Mouse (Mus musculus) CH12.LX (cell line): ENCODE results near the gene Dpagt1. TPM values are rescaled to one million over a fixed set of nuclear protein-coding genes. Genes with fewer than 3 reads are reported as not detected.
A peak's percentile ranks its signal among the peaks of the same experiment; 100 is the strongest.

Experiments
- DNase-seq: peaks from one replicate; pipeline ENCODE4 v3.0.0-alpha.2; 2013; ENCODE audit errors: extremely low read depth
- H3K27ac ChIP-seq: 2 replicates; pipeline ENCODE4 v1.5.1; 2012; ENCODE audit warnings: low read depth, mild to moderate bottlenecking, control low read depth, moderate library complexity; ENCODE audit not compliant: insufficient read depth
- H3K27me3 ChIP-seq: replicated peaks from 2 replicates; pipeline ENCODE3; 2012; ENCODE audit warnings: inconsistent platforms
- H3K36me3 ChIP-seq, 2 experiments: replicated peaks in 1 of 2; 2 replicates each; pipeline versions ENCODE3 to v1.6.1; 2012; ENCODE audit warnings: inconsistent platforms in 1 of 2, low read length in 1 of 2, mild to moderate bottlenecking in 1 of 2, mixed read lengths in 1 of 2, moderate library complexity in 1 of 2; ENCODE audit not compliant: control insufficient read depth in 1 of 2, insufficient read depth in 1 of 2
- H3K4me1 ChIP-seq, 2 experiments: 2 replicates each; pipeline ENCODE4 v1.6.1; 2012; ENCODE audit warnings: inconsistent platforms in 1 of 2, moderate library complexity in 1 of 2; ENCODE audit not compliant: insufficient read depth in 2 of 2, control insufficient read depth in 1 of 2
- H3K4me2 ChIP-seq: 2 replicates; pipeline ENCODE4 v1.6.1; 2012; ENCODE audit warnings: low read depth, mild to moderate bottlenecking, control low read depth; ENCODE audit not compliant: poor library complexity, insufficient read depth, severe bottlenecking
- H3K4me3 ChIP-seq, 3 experiments: fragments of 150-350 bp in 1 of 3; sonication (generic) in 1 of 3; replicated peaks in 1 of 3; 2 replicates each; pipeline versions ENCODE3 to v1.5.1; 2011 to 2012; ENCODE audit warnings: low read depth in 2 of 3, low read length in 2 of 3, mild to moderate bottlenecking in 2 of 3, moderate library complexity in 2 of 3, control low read depth in 1 of 3, improper control_type of control experiment in 1 of 3, inconsistent platforms in 1 of 3, mixed read lengths in 1 of 3; ENCODE audit not compliant: poor library complexity in 1 of 3
- H3K79me2 ChIP-seq: replicated peaks from 2 replicates; pipeline ENCODE4 v1.6.1; 2012; ENCODE audit warnings: mild to moderate bottlenecking, moderate library complexity; ENCODE audit not compliant: control insufficient read depth, poor library complexity, insufficient read depth, severe bottlenecking; ENCODE audit errors: extremely low read depth
- H3K9ac ChIP-seq: 2 replicates; pipeline ENCODE4 v1.6.1; 2012; ENCODE audit warnings: low read depth, mild to moderate bottlenecking, control low read depth, moderate library complexity; ENCODE audit not compliant: insufficient read depth
- H3K9me3 ChIP-seq: replicated peaks from 2 replicates; pipeline ENCODE3; 2012; ENCODE audit warnings: low read length, inconsistent platforms, mixed read lengths
- CHD2 ChIP-seq: IDR thresholded peaks from 2 replicates; pipeline ENCODE4 v1.6.1; 2011; ENCODE audit warnings: low read length, improper control_type of control experiment
- CTCF ChIP-seq, 2 experiments: IDR thresholded peaks in 1 of 2; conservative IDR thresholded peaks in 1 of 2; 2 replicates each; pipeline ENCODE4 v1.5.1; 2011 to 2012; ENCODE audit warnings: low read depth in 2 of 2, low read length in 2 of 2, improper control_type of control experiment in 1 of 2, inconsistent platforms in 1 of 2, mild to moderate bottlenecking in 1 of 2, moderate library complexity in 1 of 2
- EP300 ChIP-seq: IDR thresholded peaks from 2 replicates; pipeline ENCODE4 v1.6.1; 2011; ENCODE audit warnings: low read length, improper control_type of control experiment
- IRF4 ChIP-seq: IDR thresholded peaks from 2 replicates; pipeline ENCODE4 v1.6.1; 2014; ENCODE audit warnings: low read depth, mild to moderate bottlenecking, inconsistent platforms, low read length, improper control_type of control experiment
- JUND ChIP-seq: conservative IDR thresholded peaks from 2 replicates; pipeline ENCODE4 v1.6.1; 2011; ENCODE audit warnings: low read depth, low read length, improper control_type of control experiment
- MAX ChIP-seq: IDR thresholded peaks from 2 replicates; pipeline ENCODE4 v1.6.1; 2011; ENCODE audit warnings: low read length, improper control_type of control experiment
- MEF2A ChIP-seq: IDR thresholded peaks from 2 replicates; pipeline ENCODE4 v1.6.1; 2014; ENCODE audit warnings: low read depth, mild to moderate bottlenecking, inconsistent platforms, low read length, improper control_type of control experiment, borderline replicate concordance
- POLR2A ChIP-seq: IDR thresholded peaks from 2 replicates; pipeline ENCODE4 v1.6.1; 2011; ENCODE audit warnings: low read depth, mild to moderate bottlenecking, improper control_type of control experiment, low read length
- POLR2AphosphoS2 ChIP-seq: IDR thresholded peaks from 2 replicates; pipeline ENCODE4 v1.6.1; 2011; ENCODE audit warnings: low read depth, low read length, improper control_type of control experiment
- SIN3A ChIP-seq: IDR thresholded peaks from 2 replicates; pipeline ENCODE4 v1.6.1; 2012; ENCODE audit warnings: low read length, improper control_type of control experiment, inconsistent platforms
- SMC3 ChIP-seq: IDR thresholded peaks from 2 replicates; pipeline ENCODE4 v1.6.1; 2011; ENCODE audit warnings: low read depth, low read length, improper control_type of control experiment
- TBP ChIP-seq: conservative IDR thresholded peaks from 2 replicates; pipeline ENCODE4 v1.6.1; 2011; ENCODE audit warnings: low read depth, low read length, improper control_type of control experiment
- TCF12 ChIP-seq: IDR thresholded peaks from 2 replicates; pipeline ENCODE4 v1.6.1; 2014; ENCODE audit warnings: low read depth, mild to moderate bottlenecking, inconsistent platforms, low read length, improper control_type of control experiment
- UBTF ChIP-seq: IDR thresholded peaks from 2 replicates; pipeline ENCODE4 v1.6.1; 2012; ENCODE audit warnings: low read depth, mild to moderate bottlenecking, inconsistent platforms, low read length, improper control_type of control experiment, moderate library complexity
- USF2 ChIP-seq: conservative IDR thresholded peaks from 2 replicates; pipeline ENCODE4 v1.6.1; 2011; ENCODE audit warnings: low read depth, low read length, improper control_type of control experiment
- ZMIZ1 ChIP-seq: IDR thresholded peaks from 2 replicates; pipeline ENCODE4 v1.6.1; 2012; ENCODE audit warnings: low read depth, mild to moderate bottlenecking, inconsistent platforms, low read length, improper control_type of control experiment
- dilution Hi-C: fragments of 300-500 bp; cut with MboI; formaldehyde crosslinking; loops from 2 replicates; pipeline ENCODE4 v1.14.3; 2020; ENCODE audit warnings: low sequenced_read_pairs; ENCODE audit not compliant: extremely low pct_unique_long_range_greater_than_20kb, extremely low pct_ligation_motif_present
- in situ Hi-C: fragments of 300-500 bp; cut with MboI; formaldehyde crosslinking; loops from 3 replicates; pipeline ENCODE4 v1.14.3; 2019; ENCODE audit warnings: low sequenced_read_pairs, low pct_ligation_motif_present, low pct_unique_long_range_greater_than_20kb, mixed read lengths
- polyA plus RNA-seq: library from polyadenylated mRNA; unstranded; fragments of >175 nt; gene quantifications from 2 replicates; pipeline ENCODE4 v1.2.1, GENCODE M21; 2012; ENCODE audit warnings: low read depth; ENCODE audit not compliant: insufficient read length
- total RNA-seq, 2 experiments: library from RNA; depleted of rRNA; stranded (reverse); fragments of 300-350 nt in 1 of 2; fragments of >200 nt in 1 of 2; gene quantifications; 2 replicates each; pipeline ENCODE4 v1.2.3; 2012 to 2014

Dpagt1 gene
- total and polyA plus RNA-seq, 3 experiments = 8.5 to 41.7 (median 15.8) TPM

DNA sequence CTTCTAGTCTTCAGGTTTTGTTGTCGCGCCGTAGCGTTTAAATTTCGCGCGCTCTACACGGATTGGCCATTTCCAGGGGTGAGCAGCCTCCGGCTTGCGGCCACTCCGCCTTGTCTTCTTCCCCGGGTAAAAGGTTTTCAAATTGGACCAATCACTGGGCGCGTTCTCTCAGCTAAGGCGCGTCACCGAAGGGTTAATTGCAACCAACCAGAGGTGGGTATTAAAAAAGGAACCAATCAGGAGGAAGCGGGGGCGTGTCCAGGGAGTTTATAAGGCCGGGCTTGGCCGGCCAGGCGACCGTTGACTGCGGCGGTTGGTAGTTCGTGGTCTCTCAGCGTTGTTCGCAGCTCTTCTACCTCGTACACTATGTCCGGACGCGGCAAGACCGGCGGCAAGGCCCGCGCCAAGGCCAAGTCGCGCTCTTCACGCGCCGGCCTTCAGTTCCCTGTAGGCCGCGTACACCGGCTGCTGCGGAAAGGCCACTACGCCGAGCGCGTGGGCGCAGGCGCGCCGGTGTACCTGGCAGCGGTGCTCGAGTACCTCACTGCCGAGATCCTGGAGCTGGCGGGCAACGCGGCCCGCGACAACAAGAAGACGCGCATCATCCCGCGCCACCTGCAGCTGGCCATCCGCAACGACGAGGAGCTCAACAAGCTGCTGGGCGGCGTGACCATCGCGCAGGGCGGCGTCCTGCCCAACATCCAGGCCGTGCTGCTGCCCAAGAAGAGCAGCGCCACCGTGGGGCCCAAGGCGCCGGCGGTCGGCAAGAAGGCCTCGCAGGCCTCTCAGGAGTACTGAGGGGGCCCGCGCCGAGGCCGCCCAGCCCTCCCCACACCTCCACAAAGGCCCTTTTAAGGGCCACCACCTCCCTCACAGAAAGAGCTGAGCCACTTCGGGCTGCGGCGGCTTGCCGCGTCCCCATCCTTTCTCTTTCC lies 8.8 kb downstream of the Dpagt1 start, which contains the start of gene H2afx (continued):
- TF ChIP-seq TCF12 = peak; percentile 98

DNA sequence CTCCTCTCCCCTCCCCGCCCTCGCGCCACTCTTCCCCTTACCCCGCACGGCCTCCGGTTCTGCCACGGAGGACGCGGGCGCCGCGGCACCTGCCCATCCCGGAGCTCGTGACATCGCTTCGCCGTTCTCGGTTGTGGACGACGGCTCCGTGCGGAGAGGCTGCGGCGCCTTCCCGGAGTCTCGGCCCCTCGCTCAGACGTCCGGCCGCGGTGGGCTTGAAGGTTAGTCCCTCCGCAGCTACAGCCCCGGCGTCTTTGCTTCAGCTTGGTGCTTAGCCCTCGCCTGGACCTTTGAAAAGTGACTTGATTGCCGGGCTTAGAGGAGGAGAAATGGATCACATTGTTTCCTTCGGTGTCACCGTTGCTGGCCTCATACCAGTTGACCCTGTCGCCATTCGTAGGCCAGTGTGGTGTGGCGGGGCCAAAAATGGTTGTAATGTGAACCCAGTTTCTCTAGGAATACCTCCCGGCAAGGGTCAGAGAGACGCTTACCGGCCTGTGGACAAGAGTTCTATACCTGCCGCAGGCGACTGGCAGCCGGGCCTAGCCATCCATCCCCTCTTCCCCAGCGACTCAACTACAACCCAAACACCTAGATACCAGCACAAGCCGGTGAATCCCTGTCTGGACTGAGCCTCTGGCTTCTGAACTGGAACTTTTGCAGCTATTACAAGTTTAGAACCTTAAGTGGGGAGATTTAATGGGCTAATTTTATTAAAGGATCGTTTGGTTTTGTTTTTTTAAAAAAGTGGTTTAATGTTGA lies 9.7 kb downstream of the Dpagt1 start:
- TF ChIP-seq TCF12 = no peak
- no peak for TF ChIP-seq SMC3
- peak; percentile 76 for TF ChIP-seq SIN3A
- TF ChIP-seq IRF4 = no peak
- no peak for TF ChIP-seq JUND
- TF ChIP-seq EP300 = 0 out of 2 replicates have a peak, but pooled peaks have one; percentile 23
- peak; percentile 70 for TF ChIP-seq POLR2A
- 0 out of 2 replicates have a peak, but pooled peaks have one; percentile 50 for TF ChIP-seq MAX
- TF ChIP-seq CTCF (conservative IDR thresholded peaks at IDR 0.05 in 1 of 2, IDR thresholded peaks at IDR 0.05 in 1 of 2; ENCODE audit: low read depth in 2 of 2, low read length in 2 of 2) = no peak
- TF ChIP-seq ZMIZ1 = peak; percentile 69
- peak; percentile 73 for TF ChIP-seq CHD2
- TF ChIP-seq POLR2AphosphoS2 = 0 out of 2 replicates have a peak, but pooled peaks have one; percentile 85
- TF ChIP-seq MEF2A = no peak
- 0 out of 2 replicates have a peak, but pooled peaks have one; percentile 3 for TF ChIP-seq TBP
- TF ChIP-seq UBTF = peak; percentile 46; the same call in 1 of the 2 replicates
- no peak; the same call in 1 of the 2 replicates for TF ChIP-seq USF2
- no peaks in the 10 kb centered on the region for H3K27me3 ChIP-seq
- peak; percentile 46 for DNase-seq
- H3K4me1 ChIP-seq = peaks cover 10 to 35% of the 10 kb centered on the region in 2 experiments; a peak in 2 of 4 replicates
- peaks cover 51 to 63% of the 10 kb centered on the region in 2 experiments for H3K36me3 ChIP-seq
- in situ Hi-C loops = no loop called here
- H3K4me2 ChIP-seq = peak overlapping the region; percentile 76
- H3K9ac ChIP-seq = peak overlapping the region; percentile 96
- peak overlapping the region; percentile 92 for H3K27ac ChIP-seq
- H3K9me3 ChIP-seq = peaks cover 2% of the 10 kb centered on the region
- dilution Hi-C loops = no loop called here
- H3K4me3 ChIP-seq = peak overlapping the region; percentile 70 to 98 (median 87)
- H3K79me2 ChIP-seq = peaks cover 31% of the 10 kb centered on the region
